Mouse (Mus musculus): Measurements from ENCODE around the gene Selenov. TPM values are rescaled to one million over a fixed set of nuclear protein-coding genes. Genes with fewer than 3 reads are reported as not detected.

The Selenov gene
- not detected for total RNA-seq (2021)
- long read RNA-seq, experiment 1: 0 reads
- long read RNA-seq, experiment 2: 0 reads

GRCm38 (mm10) chr7:28290638-28291590, at the start of gene Selenov:
Selenov (minus strand) TSS chr7:28291186.
- Histone ChIP-seq H3K27ac (no peak within 1 kb of the TSS), H3K4me3 (peak within 1 kb of the TSS; percentile 23; the same call in 1 of the 2 replicates)
- TF ChIP-seq CTCF (IDR thresholded peaks at IDR 0.05): no peak
- DNase-seq: no peak
- intact Hi-C loops (cut with DNase I): no loop called here

- DNase-seq: peak; percentile 78
- peak; percentile 52 for TF ChIP-seq CTCF (IDR thresholded peaks at IDR 0.05)
- intact Hi-C loops (cut with DNase I): loop anchor here (5.0 kb wide), 1 partner anchor 162 kb away; the partner anchor contains the start of gene Dyrk1b
- H3K4me3 ChIP-seq: peak overlapping the region; percentile 77
- H3K27ac ChIP-seq: peak overlapping the region; percentile 96
Measured at GRCm38 (mm10) chr7:28339213-28339917, 48.4 kb upstream of the Selenov start.

GRCm38 (mm10) chr7:28338108-28338998, 47.4 kb upstream of the Selenov start, which contains the start of gene Supt5:
Supt5 (minus strand) TSS chr7:28338746.
- peak; percentile 99 for DNase-seq
- H3K4me3 ChIP-seq: peak within 1 kb of the TSS; percentile 77
- intact Hi-C loops (cut with DNase I): loop anchor here (5.0 kb wide), 1 partner anchor 161 kb away; the partner anchor contains the start of gene Dyrk1b

GRCm38 (mm10) chr7:28335471-28335870, 44.5 kb upstream of the Selenov start:
- Histone ChIP-seq H3K4me3 (no peak overlapping the region), H3K27ac (peak overlapping the region; percentile 31; the same call in 1 of the 2 replicates)
- no peak for DNase-seq
- intact Hi-C loops (cut with DNase I): loop anchor here (5.0 kb wide), 1 partner anchor 158 kb away; the partner anchor contains the start of gene Dyrk1b
- no peak for TF ChIP-seq CTCF (IDR thresholded peaks at IDR 0.05)

More at GRCm38 (mm10) chr7:28338108-28338998, 47.4 kb upstream of the Selenov start, which contains the start of gene Supt5:
- peak within 1 kb of the TSS; percentile 96 for H3K27ac ChIP-seq
- no peak for TF ChIP-seq CTCF (IDR thresholded peaks at IDR 0.05)

- intact Hi-C loops (cut with DNase I): no loop called here
- no peak for TF ChIP-seq CTCF (IDR thresholded peaks at IDR 0.05)
Measured at GRCm38 (mm10) chr7:28334534-28334933, 43.5 kb upstream of the Selenov start.

GRCm38 (mm10) chr7:28328260-28328659, 37.3 kb upstream of the Selenov start:
- H3K4me3 ChIP-seq: no peak overlapping the region
- intact Hi-C loops (cut with DNase I): no loop called here
- H3K27ac ChIP-seq: no peak overlapping the region
- TF ChIP-seq CTCF (IDR thresholded peaks at IDR 0.05): no peak
- no peak for DNase-seq

More at GRCm38 (mm10) chr7:28334534-28334933, 43.5 kb upstream of the Selenov start:
- Histone ChIP-seq H3K27ac (peak overlapping the region; percentile 51), H3K4me3 (no peak overlapping the region)
- no peak for DNase-seq

- Histone ChIP-seq H3K27ac (no peak overlapping the region), H3K4me3 (no peak overlapping the region)
- intact Hi-C loops (cut with DNase I): no loop called here
- peak; percentile 38 for TF ChIP-seq CTCF (IDR thresholded peaks at IDR 0.05)
- no peak for DNase-seq
Measured at GRCm38 (mm10) chr7:28326457-28326856, 35.5 kb upstream of the Selenov start.

- no peak for DNase-seq
- intact Hi-C loops (cut with DNase I): no loop called here
- Histone ChIP-seq H3K27ac (no peak overlapping the region), H3K4me3 (no peak overlapping the region)
- no peak for TF ChIP-seq CTCF (IDR thresholded peaks at IDR 0.05)
Measured at GRCm38 (mm10) chr7:28325293-28325692, 34.3 kb upstream of the Selenov start.

GRCm38 (mm10) chr7:28321974-28322720, 31.2 kb upstream of the Selenov start:
- Histone ChIP-seq H3K4me3 (no peak overlapping the region), H3K27ac (no peak overlapping the region)
- TF ChIP-seq CTCF (IDR thresholded peaks at IDR 0.05): no peak
- intact Hi-C loops (cut with DNase I): no loop called here
- no peak for DNase-seq

- TF ChIP-seq CTCF (IDR thresholded peaks at IDR 0.05): no peak
- no peak for DNase-seq
- intact Hi-C loops (cut with DNase I): no loop called here
- Histone ChIP-seq H3K27ac (no peak overlapping the region), H3K4me3 (no peak overlapping the region)
Measured at GRCm38 (mm10) chr7:28318714-28319113, 27.7 kb upstream of the Selenov start.

- intact Hi-C loops (cut with DNase I): no loop called here
- TF ChIP-seq CTCF (IDR thresholded peaks at IDR 0.05): no peak
- H3K27ac ChIP-seq: no peak overlapping the region
Measured at GRCm38 (mm10) chr7:28318036-28318435, 27.1 kb upstream of the Selenov start.

More at GRCm38 (mm10) chr7:28318036-28318435, 27.1 kb upstream of the Selenov start:
- no peak overlapping the region for H3K4me3 ChIP-seq
- DNase-seq: no peak

All from gastrocnemius, adult 2 months (tissue).